Mouse (Mus musculus) testis, postnatal 10 days (tissue): ENCODE measurements around the gene Tfap2e.

ENCODE experiments used
- DNase-seq: peaks from one replicate; pipeline ENCODE4 v3.0.0; 2021; ENCODE audit warnings: low spot score

Tfap2e gene

DNA sequence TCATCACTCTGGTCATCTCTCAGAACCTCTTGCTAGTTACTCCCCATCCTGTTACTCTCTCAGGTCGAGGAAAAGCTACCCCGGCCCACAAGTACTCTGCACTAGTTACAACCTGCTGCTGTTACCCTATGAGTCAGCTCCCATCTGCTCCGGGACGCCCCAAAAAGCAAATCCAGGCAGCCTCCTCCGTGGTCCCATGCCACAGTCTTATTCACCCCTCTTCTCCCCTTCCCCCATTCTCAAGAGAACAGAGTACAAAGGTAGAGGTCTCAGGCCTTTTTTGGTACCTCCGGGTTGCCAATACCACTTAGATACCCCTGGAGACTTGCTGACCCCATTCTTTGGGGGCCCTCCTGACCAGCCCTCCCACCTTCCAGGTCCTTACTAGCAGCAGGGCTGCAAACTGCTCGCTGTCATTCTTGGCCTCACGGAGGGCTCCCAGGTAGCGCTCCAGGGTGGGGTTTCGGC is 15.6 kb upstream of the Tfap2e start:
- peak; percentile 39 for DNase-seq

DNA sequence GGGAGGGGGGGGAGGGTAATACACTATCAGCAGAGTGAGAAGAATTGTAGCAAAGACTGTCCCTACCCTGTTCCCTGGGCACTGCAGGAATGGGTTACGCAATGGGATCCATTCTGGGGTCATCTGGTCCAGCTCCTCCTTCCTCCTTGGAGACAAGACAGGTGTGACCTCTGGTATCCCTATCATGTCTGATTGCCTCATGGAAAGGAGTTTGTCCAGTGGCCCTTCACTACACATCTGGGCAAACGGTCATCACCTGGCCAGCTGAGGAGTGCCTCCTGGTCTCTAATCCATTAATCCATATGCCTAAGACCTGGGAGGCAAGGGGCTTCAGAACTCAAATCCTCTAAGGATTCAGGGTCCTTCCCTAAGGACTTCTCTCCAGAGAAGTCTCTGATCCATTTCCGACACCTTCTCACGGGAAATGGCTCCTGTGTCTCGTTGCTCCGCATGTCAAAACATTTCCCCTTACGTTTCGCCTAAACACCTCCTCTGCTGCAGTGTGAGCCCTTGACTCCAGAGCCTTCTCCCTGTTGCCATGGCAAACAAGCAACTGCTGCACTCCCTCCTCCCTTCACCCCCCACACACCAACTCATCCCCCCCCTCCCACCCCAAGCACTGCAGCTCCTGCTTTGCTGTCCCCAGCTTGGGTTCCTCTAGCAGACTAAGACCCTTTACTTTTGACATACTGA is 15.0 kb upstream of the Tfap2e start:
- DNase-seq, result no peak

DNA sequence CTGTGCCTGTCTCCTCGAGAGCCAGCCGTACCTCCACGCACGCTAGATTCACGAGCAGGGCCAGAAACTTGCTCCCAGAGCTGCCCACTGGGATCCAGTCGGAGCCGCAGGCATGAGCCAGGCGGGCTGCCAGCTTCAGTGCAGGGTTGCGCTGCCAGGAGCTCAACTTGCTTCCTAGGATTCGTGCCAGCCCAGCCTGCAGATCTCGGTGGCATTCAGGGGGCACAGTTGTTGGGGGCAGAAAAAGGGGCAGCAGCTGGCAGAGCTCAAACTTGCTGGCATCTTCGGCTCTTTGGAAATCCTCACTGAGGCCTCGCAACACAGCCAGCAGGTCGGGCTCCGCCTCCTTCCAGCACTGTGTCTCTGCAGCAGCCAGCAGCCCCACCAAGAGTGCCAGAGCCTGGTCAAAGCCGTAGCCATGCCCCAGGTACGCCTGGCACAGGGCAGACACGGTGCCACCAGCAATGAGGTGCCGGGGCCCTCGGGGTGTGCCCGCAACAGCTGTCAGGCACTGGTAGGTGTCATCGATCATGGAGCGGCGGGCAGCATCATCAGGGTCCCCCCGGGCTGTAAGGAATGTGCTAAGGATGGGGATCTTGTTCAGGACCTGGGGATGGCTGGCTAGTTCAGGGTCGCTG is 14.1 kb upstream of the Tfap2e start:
- DNase-seq, result peak; percentile 55

DNA sequence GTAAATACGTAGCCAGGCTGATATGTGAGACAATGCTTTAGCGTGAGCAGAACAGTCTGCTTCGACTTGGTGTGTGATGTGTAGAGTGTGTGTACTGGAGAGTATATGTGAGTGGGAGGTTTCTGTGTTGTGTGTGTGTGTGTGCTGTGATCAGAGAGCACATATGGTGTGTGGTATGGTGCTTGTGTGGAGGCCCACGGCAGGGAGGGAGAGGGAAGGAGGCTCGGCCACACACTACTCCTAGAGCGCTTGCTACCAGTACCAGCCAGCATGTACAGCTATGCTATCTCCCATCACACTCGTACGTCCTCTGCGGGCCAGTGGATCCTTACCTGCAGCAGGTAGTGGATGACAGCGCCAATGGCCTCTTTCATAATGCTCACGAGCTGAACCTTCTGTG is 13.5 kb upstream of the Tfap2e start:
- no peak for DNase-seq

DNA sequence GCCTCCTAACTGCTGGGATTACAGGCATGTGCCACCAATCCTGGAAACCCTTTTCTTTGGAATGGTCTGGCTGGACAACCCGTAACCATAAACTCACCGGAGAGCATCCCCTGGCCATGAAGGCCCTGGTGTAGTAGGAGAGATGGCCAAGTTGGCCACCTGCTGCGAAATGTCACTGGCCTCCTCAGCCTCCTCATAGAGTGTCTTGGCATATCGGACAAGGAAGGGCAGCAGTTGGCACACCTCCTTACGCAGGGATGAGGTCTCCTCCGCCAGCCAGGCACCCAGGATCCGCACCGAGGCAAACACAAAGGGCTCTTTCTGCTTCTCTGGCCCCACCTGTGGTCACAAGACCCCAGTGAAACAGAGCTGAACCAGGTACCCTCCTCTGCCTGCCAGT is 12.3 kb upstream of the Tfap2e start:
- DNase-seq, result peak; percentile 37

DNA sequence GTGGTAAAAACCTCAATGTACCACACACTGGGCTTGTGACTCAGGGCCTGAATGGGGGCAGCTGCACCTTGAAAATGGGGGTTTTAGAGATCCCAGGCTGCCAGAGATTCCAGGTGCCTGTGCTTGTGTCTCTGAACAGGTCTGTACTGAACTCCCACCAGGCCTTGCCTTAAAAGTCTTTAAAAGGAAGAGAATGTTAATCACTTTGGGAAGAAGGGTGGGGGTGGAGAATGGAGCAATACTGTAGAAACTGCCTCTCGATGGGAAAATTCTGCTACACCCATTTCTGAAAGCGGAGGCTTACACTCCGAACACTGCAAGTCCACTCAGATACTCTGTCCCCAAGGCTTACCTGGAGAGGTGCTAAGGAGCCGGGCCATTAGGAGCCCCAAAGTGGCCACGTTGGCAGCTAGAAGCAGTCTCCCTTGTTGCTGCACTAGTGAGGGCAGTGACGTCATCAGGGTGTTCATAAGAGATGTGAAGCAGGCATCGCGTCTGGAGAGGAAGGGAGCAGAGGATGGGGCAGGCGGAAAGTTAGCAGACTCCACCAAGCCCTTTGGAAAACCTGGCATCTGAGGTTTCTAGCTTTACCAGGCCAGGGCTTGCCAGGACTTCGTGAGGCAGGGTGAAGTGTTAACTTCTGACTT is 10.3 kb upstream of the Tfap2e start:
- no peak for DNase-seq

DNA sequence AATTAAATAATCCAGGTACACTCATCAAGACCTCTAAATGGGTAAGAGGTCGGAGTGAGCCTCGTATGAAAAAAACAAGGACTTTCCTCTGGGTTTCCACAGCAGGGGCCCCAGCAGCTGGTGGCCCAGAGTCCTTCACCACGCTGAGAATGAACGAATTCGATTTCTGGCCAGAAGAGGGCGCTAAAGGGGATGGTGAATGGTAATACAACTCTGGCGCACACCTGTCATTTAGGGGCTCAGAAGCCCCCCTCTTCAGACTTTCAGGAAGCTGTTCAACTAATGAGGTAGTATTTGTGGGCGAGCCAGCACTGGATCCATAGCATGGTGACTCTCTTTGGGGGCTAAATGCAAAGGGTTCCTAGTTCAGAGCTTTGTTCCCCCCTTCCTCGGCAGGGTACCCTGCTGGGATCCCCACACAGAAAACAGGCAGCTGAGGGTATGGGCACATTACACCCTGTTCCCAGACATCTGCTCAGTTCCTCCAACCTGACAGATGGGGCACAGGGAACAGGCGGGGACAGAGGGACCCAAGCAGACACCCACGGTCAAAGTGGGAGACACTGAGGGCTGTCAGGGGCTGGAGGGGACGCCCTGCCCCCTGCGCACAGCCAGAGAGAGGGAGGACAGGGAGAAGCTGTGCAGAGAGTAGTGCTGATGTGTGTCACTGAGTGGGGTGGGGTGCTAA is 9.6 kb upstream of the Tfap2e start:
- DNase-seq, result peak; percentile 80

DNA sequence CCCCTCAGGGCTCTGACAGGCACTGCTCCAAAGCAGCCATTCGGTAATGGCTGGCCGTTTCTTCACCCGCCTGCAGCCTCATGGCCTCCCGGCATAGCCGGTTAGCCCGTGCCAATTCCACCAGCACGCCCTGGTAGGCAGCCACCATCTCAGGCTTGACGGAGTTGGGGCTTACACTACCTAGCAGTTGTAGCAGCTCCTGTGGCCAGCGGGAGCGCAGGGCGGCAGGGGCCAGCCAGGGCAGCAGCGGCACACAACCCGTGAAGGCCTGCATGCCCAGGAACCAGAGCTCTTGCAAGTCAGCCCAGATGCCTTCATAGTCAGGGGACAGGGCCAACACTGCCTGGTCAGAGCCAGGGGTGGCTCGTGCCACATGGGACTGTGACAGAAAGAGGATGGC is 8.8 kb upstream of the Tfap2e start:
- no peak for DNase-seq

DNA sequence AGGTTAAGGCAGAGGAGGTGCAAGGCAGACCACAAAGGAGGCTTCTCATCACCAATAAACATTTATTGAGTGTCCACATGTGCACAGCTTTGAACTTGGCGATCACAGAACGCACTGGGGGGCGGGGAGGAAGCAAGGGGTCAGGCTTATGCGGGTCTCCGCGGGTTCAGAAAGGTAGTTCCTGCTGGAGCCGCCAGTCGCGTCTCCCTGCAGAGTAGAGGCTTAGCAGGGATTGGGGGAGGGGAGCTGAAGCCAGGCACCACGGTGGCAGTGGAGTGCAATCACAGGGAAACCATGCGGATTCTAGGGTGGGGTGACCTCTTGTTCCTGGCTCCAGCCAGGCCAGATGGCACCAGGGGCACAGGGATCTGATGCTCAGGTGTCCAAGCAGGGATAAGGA is 7.7 kb upstream of the Tfap2e start:
- DNase-seq, result no peak

DNA sequence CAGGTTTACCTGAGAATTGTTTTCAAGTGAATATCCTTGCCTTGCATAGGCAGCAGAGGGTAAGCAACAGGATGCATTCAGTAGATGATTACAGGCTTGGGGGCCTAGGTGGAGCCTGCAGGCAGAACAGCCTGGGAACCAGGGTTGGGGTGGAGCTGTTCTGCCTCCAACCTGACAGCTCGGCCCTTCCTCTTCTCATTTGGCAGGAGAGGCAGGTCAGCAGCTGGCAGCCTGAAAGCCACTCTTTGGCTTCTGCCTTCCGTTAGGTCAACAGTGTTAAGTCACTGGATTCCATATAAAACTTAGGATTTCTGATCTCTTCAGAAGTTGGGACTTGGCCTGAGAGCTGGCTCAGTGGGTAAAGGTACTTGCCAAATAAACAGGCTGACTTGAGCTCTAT is 6.9 kb upstream of the Tfap2e start:
- no peak for DNase-seq

DNA sequence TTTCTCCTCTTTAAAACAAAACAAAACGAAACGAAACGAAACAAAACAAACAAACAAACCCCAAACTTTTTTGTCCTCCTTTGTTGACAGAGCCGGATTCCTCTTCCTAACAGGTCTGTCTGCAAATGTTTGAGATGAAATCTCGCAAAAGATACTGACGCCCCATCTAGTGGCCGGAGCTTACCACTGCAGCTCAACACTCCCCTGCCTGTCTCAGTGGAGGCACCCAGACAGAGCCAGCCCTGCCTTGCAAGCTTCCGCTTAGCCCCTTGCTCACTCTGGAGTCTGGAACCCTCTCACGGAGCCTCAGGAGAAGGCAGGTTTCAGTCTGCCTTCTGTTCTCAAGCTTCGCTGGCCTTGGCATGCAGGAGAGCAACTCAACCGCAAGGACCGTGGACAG is 5.4 kb upstream of the Tfap2e start:
- DNase-seq, result peak; percentile 85

DNA sequence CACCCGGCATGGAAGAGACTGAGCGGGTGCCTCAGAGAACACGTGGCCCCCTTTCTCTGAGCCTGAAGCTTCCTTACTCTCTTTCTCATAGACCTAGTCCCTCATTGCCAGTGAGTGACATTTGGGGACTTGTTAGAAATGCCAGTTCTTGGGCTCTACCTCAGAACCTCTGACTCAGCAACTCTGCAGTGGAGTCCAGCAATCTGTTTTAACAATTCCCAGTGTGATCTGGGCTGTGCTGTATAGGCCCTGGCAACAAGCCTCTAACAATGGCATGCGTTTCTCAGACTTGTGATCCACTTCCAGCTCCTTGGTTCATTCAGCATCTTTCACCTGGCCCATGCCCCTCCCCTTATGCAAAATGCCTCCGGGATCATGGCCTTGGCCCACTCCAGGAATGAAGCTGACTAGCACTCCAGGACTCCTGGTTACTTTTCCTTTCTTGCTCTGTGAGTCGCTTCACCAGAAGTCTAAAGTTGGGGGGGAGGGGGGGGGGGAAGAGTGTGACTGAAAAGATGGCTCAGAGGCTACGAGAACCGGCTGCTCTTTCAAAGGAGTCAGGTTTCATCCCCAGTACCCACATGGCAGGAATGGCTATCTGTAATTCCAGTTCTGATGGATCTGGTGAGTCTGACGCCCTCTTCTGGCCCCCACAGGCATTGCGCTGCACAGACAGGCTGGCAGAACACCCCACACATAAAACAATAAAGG is 4.1 kb upstream of the Tfap2e start:
- DNase-seq, result peak; percentile 60

DNA sequence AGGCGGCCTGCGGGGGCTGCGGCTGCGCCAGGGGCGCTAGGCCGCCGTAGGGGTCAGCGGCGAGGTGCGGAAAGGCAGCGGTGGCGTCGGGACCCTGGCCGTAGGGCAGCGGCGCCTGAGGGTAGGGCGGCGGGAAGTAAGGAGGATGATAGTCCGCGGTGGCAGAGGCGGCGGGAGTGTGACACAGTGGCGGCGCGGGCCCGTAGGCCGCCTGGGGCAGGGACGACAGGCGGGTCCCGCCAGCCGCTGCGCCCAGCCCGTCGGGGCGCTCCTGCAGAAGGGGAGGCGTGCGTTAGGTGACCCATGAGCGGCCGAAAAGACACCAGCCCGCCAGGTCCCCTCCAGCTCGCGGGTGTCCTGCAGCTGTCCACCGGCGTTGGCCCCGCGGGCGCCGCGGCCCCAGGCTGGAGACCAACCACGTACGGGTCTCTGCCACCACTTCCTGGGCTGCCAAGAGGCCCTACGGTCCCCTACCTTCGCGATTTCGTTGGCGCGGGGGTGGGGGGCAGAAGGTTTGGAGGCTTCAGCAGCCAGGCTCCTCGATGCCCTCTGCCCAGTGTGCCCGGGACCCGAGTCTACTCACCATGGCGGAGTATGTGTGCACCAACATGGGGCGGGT is 549 bp downstream of the Tfap2e start:
- DNase-seq, result no peak

DNA sequence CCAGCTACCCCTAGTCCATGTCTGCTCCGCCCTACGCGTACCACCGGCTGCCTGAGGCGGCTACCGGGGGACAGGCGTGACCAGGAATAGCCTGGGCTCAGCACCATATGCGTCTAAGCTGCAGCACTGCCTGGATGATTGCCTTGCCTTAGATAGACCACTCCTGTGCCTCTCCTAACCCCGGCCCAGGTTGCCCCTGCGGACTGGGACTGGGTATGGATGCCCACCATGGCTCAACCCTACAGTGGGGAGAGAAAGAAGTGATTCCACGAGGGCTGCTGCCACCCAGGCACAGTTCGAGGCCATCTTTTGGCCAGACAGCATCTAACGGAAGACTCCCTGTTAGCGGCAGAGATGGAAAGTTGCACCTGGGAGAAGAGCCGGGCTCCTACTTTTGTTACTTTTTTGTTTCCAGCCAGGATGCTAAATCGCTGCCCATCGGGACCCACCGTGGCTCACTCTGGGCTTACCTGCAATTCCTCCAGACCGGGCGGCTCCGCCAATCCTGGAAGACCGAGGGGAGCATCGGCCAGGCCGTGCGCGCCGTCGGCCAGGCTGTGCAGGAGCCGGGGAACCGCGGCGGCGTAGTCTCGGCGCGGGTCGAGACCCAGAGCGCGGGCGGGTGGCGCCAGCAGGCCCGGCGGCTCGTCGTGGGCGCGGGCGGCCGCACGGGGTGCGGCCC is 1.2 kb downstream of the Tfap2e start:
- no peak for DNase-seq

DNA sequence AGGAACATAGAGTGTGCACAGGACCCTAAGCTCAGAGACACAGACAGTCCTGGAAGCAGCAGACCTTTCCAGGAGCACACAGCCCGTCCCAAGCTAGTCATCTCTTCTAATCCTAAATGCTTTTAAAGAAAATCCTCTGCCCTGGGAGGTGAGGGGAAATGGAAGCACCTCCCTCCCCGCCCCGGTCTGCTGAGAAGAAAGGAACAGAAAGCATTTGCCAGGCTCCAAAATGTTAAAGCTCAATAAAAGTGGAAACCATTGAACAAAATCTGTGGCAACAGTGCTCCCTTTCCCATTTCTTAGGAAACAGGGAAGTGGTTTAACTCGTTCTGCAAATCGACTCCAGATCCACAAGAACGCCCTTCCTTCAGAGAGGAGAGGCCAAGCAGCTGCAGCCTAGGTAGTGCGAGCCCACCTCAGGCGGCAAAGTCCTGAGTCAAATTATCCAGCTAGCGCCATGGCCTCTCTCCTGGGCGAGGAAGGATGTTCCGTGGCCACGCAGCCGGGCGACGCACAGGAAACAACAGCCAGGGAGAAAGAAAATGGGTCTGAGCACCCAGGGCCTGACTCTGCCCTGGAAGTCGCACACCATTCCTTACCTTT is 1.9 kb downstream of the Tfap2e start:
- no peak for DNase-seq

DNA sequence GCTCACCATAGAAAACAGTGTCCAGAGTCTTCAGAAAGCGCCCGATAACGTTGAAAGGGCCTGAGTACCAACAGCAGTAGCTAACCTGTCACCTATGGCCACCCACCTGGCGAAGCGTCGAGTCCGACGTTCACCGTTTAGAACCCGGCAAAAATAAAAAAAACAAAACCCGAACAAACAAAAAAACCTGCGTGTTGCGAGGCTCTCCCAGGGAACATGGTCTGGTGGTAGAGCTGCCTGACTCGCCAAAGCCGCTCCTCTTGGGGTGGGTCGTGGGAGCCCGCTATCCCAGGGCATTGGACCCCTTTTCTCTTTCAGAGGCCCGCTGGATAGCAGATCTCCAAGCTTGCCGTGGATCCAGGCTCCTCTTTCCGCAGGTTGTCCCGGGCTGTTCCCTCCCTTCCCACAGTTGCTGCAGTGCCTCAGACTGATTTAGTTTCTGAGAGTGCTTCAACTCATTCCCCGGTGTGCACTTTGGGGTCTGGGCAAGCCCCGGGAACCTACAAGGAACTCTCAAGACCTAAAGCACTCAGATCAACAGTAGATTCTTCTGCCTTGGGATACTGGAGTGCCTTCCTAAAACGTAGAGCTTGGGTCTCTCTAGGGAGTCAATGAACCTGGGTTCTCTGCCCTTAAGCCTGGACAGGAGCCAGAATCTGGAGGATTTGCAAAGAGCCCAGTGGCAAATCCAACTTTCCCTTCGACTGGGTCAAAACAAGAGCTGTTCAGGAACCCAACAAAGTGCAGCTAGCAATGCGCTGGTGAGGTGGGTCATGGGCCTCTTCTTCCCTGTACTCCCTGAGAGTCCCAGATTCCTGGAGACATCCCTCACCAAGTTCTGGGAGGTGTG is 3.3 kb downstream of the Tfap2e start:
- DNase-seq, result no peak

DNA sequence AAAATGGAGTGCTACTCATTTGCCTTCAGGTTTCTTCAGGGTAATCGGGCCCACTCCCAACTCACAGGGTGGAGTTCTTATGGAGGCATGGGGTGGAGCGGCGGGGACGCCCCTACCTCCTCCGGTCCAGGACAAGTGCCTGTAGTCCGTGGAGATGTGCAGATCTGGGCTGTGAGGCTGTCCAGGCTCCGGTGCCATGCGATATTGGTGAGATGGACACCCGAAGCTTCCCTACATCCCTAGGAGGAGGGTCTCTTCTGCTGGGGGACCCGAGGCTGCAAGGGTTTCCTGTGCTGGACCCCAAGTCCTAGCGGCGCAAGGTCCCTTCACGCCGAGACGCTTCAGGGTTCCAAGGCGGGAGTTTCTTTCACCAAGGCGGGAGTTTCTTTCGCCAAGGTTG is 3.9 kb downstream of the Tfap2e start:
- no peak for DNase-seq

DNA sequence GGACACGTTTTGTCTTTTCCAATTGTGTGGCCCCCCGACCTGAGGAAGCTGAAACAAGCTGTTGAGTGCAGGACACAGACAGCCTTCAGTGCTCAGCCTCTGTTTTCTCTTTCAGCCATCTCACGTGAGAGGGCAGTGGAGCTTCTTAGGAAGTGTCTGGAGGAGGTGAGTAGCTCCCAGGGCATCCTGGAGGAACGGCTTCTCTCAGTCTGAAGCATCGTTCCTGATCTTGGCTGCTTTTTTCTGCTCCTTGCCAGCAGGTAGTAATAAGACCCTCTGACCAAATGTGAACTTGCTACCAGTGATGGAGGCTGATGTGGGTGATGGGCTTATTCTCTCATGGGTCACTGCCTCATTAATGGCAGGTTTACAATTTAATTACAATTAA is 28.6 kb downstream of the Tfap2e start:
- no peak for DNase-seq

DNA sequence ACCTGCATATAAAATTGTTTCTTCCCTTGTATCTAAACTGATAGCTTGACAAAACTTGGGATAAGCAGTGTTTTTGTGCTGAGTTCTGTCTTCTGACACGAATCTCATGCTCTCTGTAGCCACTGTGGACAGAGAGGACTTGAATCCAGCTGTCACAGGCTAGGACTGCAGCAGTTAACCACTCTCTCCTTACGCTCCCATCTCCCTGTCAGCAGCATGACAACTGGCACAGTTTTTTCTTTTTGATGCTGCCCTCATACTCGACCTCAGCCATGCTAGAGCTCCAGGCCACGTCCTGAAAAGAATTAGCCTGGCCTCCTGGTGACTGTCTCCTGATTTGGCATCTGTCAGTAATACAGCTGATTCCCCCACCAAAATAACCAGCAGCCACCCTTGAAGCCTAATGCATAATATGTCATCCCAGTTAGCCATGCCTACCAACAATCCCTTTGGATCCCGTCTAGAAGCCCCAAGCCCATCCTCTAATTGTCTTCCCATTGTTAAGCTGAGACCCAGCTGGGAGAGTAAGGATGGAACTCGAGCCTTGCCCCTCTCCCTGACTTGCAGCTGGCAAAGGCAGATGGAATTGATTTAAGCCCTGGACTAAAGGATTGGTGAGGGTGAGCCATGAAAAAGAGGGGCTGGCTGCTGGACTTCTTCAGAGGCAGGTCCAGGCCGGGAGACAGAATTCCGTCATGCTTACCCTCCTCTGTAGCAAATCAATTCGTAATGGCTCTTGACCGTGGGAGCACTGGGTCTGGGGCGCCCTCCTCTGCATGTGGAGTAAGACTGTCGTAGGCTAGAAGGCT is 29.2 kb downstream of the Tfap2e start:
- DNase-seq, result no peak
